Comparison of ENCODE assay signal across 9 mouse cellular contexts in genomic region chr6:114814882-114815650, GRCm38 (mm10).
DNase-seq lines count a peak whose midpoint lies in the region; ATAC-seq lines count a peak whose summit lies in the region.
"Had no signal": no experiment of that assay in that cellular context is flagged by ENCODE, and none has a peak within 500 bp of the region (broad histone marks: within the 10 kb centered on the region; RNA-seq: fewer than 3 reads in every experiment).

No protein-coding gene starts in this region.

- peak; percentile 31 to 49 for DNase-seq in layer of hippocampus, postnatal 10 days (ENCODE audit: low spot score in 2 of 2)
- no peak for DNase-seq in layer of hippocampus, adult 8-10 months (ENCODE audit: low spot score in 2 of 2)
- peak; percentile 32 for DNase-seq in CD4-positive helper T cell, adult 2 months (ENCODE audit: low read depth, low spot score)
- DNase-seq in ES-CJ7 (ENCODE audit: low read depth, low spot score) (peak; percentile 59), adipocyte (ENCODE audit: low spot score) (no peak)
- DNase-seq in lung, postnatal 36 days: peak; percentile 30
- DNase-seq: heart, postnatal 14 days had no signal

- ATAC-seq in megakaryocyte-erythroid progenitor cell, adult 5-6 weeks (replicated peaks; ENCODE audit: low FRiP score, low TSS enrichment, poor library complexity, severe bottlenecking): no peak
- ATAC-seq: midbrain, embryonic 16.5 days had no signal

Comparison
In these comparisons a context has a peak if more than half of its experiments do, and no peak if none do; other contexts are left out.
1. DNase-seq: peak in layer of hippocampus, postnatal 10 days (2 of 2), CD4-positive helper T cell, adult 2 months (single experiment), ES-CJ7 (single experiment) and lung, postnatal 36 days (single experiment); none in layer of hippocampus, adult 8-10 months (0 of 2) and adipocyte (single experiment).